Comparison of ENCODE assay signal across 8 mouse cellular contexts in genomic region chr11:103171286-103171620, GRCm38 (mm10). TPM values are rescaled to one million over a fixed set of nuclear protein-coding genes. Genes with fewer than 3 reads are reported as not detected.
DNase-seq lines count a peak whose midpoint lies in the region; ATAC-seq and TF ChIP-seq lines count a peak whose summit lies in the region.

No protein-coding gene starts in this region.

- peaks cover 46% of the 10 kb centered on the region for H3K27me3 ChIP-seq in embryonic facial prominence, embryonic 15.5 days
- H3K27me3 ChIP-seq in intestine, embryonic 16.5 days (replicated peaks; ENCODE audit: control insufficient read depth, insufficient read depth, low read length): peaks cover 24% of the 10 kb centered on the region
- peaks cover 29% of the 10 kb centered on the region for H3K27me3 ChIP-seq in neural tube, embryonic 15.5 days (replicated peaks)

- no peak for TF ChIP-seq POLR2A in lung, adult 2 months (IDR thresholded peaks at IDR 0.05; ENCODE audit: borderline replicate concordance, extremely low read depth, low read depth, low read length)

- peak overlapping the region; percentile 15 for H3K9ac ChIP-seq in embryonic facial prominence, embryonic 15.5 days
- peak overlapping the region; percentile 71 for H3K9ac ChIP-seq in intestine, embryonic 16.5 days (ENCODE audit: low read depth, low read length)
- peak overlapping the region; percentile 76 for H3K9ac ChIP-seq in neural tube, embryonic 15.5 days (replicated peaks)

- H3K4me2 ChIP-seq in embryonic facial prominence, embryonic 15.5 days (replicated peaks): peak overlapping the region; percentile 97
- H3K4me2 ChIP-seq in intestine, embryonic 16.5 days (ENCODE audit: low read depth, low read length): peak overlapping the region; percentile 99
- H3K4me2 ChIP-seq in neural tube, embryonic 15.5 days: peak overlapping the region; percentile 85

- intact Hi-C loops in left cerebral cortex, postnatal 25 days (cut with DNase I): loop anchor here (2.0 kb wide), 1 partner anchor 96 kb away; the partner anchor contains the start of gene Map3k14

- H3K4me3 ChIP-seq in lung, adult 2 months (replicated peaks; ENCODE audit: extremely low read depth, low read depth, low read length): peak overlapping the region; percentile 73
- H3K4me3 ChIP-seq in embryonic facial prominence, embryonic 15.5 days (replicated peaks): peak overlapping the region; percentile 54
- H3K4me3 ChIP-seq in intestine, embryonic 16.5 days (ENCODE audit: low read length): peak overlapping the region; percentile 64
- H3K4me3 ChIP-seq in neural tube, embryonic 15.5 days (replicated peaks): peak overlapping the region; percentile 71

- no peak overlapping the region for H3K27ac ChIP-seq in embryonic facial prominence, embryonic 15.5 days (replicated peaks)
- no peak overlapping the region for H3K27ac ChIP-seq in intestine, embryonic 16.5 days (ENCODE audit: low read length)
- H3K27ac ChIP-seq in neural tube, embryonic 15.5 days (replicated peaks): peak overlapping the region; percentile 71; the same call in 1 of the 2 replicates

- H3K36me3 ChIP-seq in embryonic facial prominence, embryonic 15.5 days: no peaks in the 10 kb centered on the region
- H3K36me3 ChIP-seq in intestine, embryonic 16.5 days (ENCODE audit: control insufficient read depth, insufficient read depth, low read length): no peaks in the 10 kb centered on the region
- H3K36me3 ChIP-seq in neural tube, embryonic 15.5 days: no peaks in the 10 kb centered on the region

- H3K4me1 ChIP-seq in lung, adult 2 months (ENCODE audit: control insufficient read depth, insufficient read depth, low read length): no peaks in the 10 kb centered on the region
- H3K4me1 ChIP-seq in embryonic facial prominence, embryonic 15.5 days: peaks cover 17% of the 10 kb centered on the region
- H3K4me1 ChIP-seq in intestine, embryonic 16.5 days (ENCODE audit: control insufficient read depth, insufficient read depth, low read length): 0 out of 2 replicates have a peak, but pooled peaks cover 2% of the 10 kb centered on the region
- H3K4me1 ChIP-seq in neural tube, embryonic 15.5 days: peaks cover 55% of the 10 kb centered on the region

- no peak for TF ChIP-seq CTCF in lung, adult 2 months (IDR thresholded peaks at IDR 0.05; ENCODE audit: insufficient read depth, low read length)

- WGBS in lung, adult 2 months: 6% methylated on average over 23 of the region's 23 CpGs
- WGBS in embryonic facial prominence, embryonic 15.5 days: under 1% methylated on average over 23 of the region's 23 CpGs
- 3% methylated on average over 23 of the region's 23 CpGs for WGBS in intestine, embryonic 16.5 days
- WGBS in neural tube, embryonic 15.5 days: 2% methylated on average over 22 of the region's 23 CpGs

- H3K9me3 ChIP-seq in embryonic facial prominence, embryonic 15.5 days (replicated peaks): no peaks in the 10 kb centered on the region
- no peaks in the 10 kb centered on the region for H3K9me3 ChIP-seq in intestine, embryonic 16.5 days (ENCODE audit: control insufficient read depth, low read length)
- no peaks in the 10 kb centered on the region for H3K9me3 ChIP-seq in neural tube, embryonic 15.5 days (replicated peaks)

- ATAC-seq in embryonic facial prominence, embryonic 15.5 days (ENCODE audit: insufficient number of reproducible peaks, low FRiP score, low TSS enrichment, low read depth): no peak
- no peak for ATAC-seq in intestine, embryonic 16.5 days
- peak; percentile 12; the same call in 1 of the 2 replicates for ATAC-seq in neural tube, embryonic 15.5 days (ENCODE audit: low FRiP score)
- no peak for ATAC-seq in megakaryocyte progenitor cell, adult 5-6 weeks (replicated peaks; ENCODE audit: poor library complexity)

- DNase-seq in lung, adult 2 months: no peak
- DNase-seq in lung, postnatal 4 days: no peak
- no peak for DNase-seq in left cerebral cortex, postnatal 25 days (ENCODE audit: low spot score in 2 of 2)
- no peak for DNase-seq in layer of hippocampus, adult 11-12 months (ENCODE audit: low spot score)

RNA-seq across cellular contexts. Expression of gene Fmnl1, which starts 0.3 kb away (rescaled TPM):
- 26.4 and 31.7 TPM in 2 replicates for polyA plus RNA-seq in lung, adult 2 months (2012; rRNA removed)
- 2.7 TPM in 2 replicates for polyA plus RNA-seq in embryonic facial prominence, embryonic 15.5 days (2015; fragmentation: Nextera tagmentation; extraction: Ambion mirVana)
- polyA plus RNA-seq in intestine, embryonic 16.5 days (2015; fragmentation: Nextera tagmentation; extraction: Ambion mirVana): 2.2 and 2.3 TPM in 2 replicates
- polyA plus RNA-seq in neural tube, embryonic 15.5 days (2015; fragmentation: Nextera tagmentation; extraction: Ambion mirVana): 8.6 and 10.8 TPM in 2 replicates
- total RNA-seq in left cerebral cortex, postnatal 25 days (2021): 100 to 1,000 TPM; 146 to 197 TPM
- total RNA-seq in megakaryocyte progenitor cell, adult 5-6 weeks (2015): 74.3 and 76.3 TPM in 2 replicates
- 17.3 and 36.5 TPM in 2 replicates for total RNA-seq in megakaryocyte progenitor cell, adult 5-6 weeks (2017)

RNA-seq across cellular contexts. Expression of gene 1700023F06Rik, which starts 37.1 kb away (rescaled TPM):
- 0.41 and 0.50 TPM in 2 replicates for polyA plus RNA-seq in lung, adult 2 months (2012; rRNA removed)
- polyA plus RNA-seq in embryonic facial prominence, embryonic 15.5 days (2015; fragmentation: Nextera tagmentation; extraction: Ambion mirVana): 1.4 and 2.0 TPM in 2 replicates
- polyA plus RNA-seq in intestine, embryonic 16.5 days (2015; fragmentation: Nextera tagmentation; extraction: Ambion mirVana): 0.57 and 0.83 TPM in 2 replicates
- polyA plus RNA-seq in neural tube, embryonic 15.5 days (2015; fragmentation: Nextera tagmentation; extraction: Ambion mirVana): 2.1 and 2.3 TPM in 2 replicates
- total RNA-seq in left cerebral cortex, postnatal 25 days (2021): 1 to 10 TPM; 1.5 to 2.4 TPM
- 0.32 TPM in 1 of 2 replicates, not detected in the other for total RNA-seq in megakaryocyte progenitor cell, adult 5-6 weeks (2015)
- not detected in 2 replicates for total RNA-seq in megakaryocyte progenitor cell, adult 5-6 weeks (2017)

RNA-seq across cellular contexts. Expression of gene Hexim2, which starts 39.0 kb away (rescaled TPM):
- polyA plus RNA-seq in lung, adult 2 months (2012; rRNA removed): 2.9 and 4.7 TPM in 2 replicates
- polyA plus RNA-seq in embryonic facial prominence, embryonic 15.5 days (2015; fragmentation: Nextera tagmentation; extraction: Ambion mirVana): 14.0 and 14.1 TPM in 2 replicates
- polyA plus RNA-seq in intestine, embryonic 16.5 days (2015; fragmentation: Nextera tagmentation; extraction: Ambion mirVana): 5.8 TPM in 2 replicates
- 28.4 and 29.0 TPM in 2 replicates for polyA plus RNA-seq in neural tube, embryonic 15.5 days (2015; fragmentation: Nextera tagmentation; extraction: Ambion mirVana)
- total RNA-seq in left cerebral cortex, postnatal 25 days (2021): 10 to 100 TPM; 11.7 to 13.6 TPM
- 1.2 and 1.8 TPM in 2 replicates for total RNA-seq in megakaryocyte progenitor cell, adult 5-6 weeks (2015)
- 3.5 and 3.9 TPM in 2 replicates for total RNA-seq in megakaryocyte progenitor cell, adult 5-6 weeks (2017)

RNA-seq across cellular contexts. Expression of gene Spata32, which starts 47.0 kb away (rescaled TPM):
- polyA plus RNA-seq in lung, adult 2 months (2012; rRNA removed): not detected in 2 replicates
- polyA plus RNA-seq in embryonic facial prominence, embryonic 15.5 days (2015; fragmentation: Nextera tagmentation; extraction: Ambion mirVana): not detected in 2 replicates
- polyA plus RNA-seq in intestine, embryonic 16.5 days (2015; fragmentation: Nextera tagmentation; extraction: Ambion mirVana): not detected in 2 replicates
- polyA plus RNA-seq in neural tube, embryonic 15.5 days (2015; fragmentation: Nextera tagmentation; extraction: Ambion mirVana): 1.00 and 1.3 TPM in 2 replicates
- 1 to 10 TPM; 1.3 to 1.4 TPM for total RNA-seq in left cerebral cortex, postnatal 25 days (2021)
- total RNA-seq in megakaryocyte progenitor cell, adult 5-6 weeks (2015): not detected in 2 replicates
- not detected in 2 replicates for total RNA-seq in megakaryocyte progenitor cell, adult 5-6 weeks (2017)

RNA-seq across cellular contexts. Expression of gene Hexim1, which starts 55.2 kb away (rescaled TPM):
- 15.2 and 16.0 TPM in 2 replicates for polyA plus RNA-seq in lung, adult 2 months (2012; rRNA removed)
- 5.9 and 6.1 TPM in 2 replicates for polyA plus RNA-seq in embryonic facial prominence, embryonic 15.5 days (2015; fragmentation: Nextera tagmentation; extraction: Ambion mirVana)
- 4.2 and 4.6 TPM in 2 replicates for polyA plus RNA-seq in intestine, embryonic 16.5 days (2015; fragmentation: Nextera tagmentation; extraction: Ambion mirVana)
- polyA plus RNA-seq in neural tube, embryonic 15.5 days (2015; fragmentation: Nextera tagmentation; extraction: Ambion mirVana): 4.3 and 4.5 TPM in 2 replicates
- 10 to 100 TPM; 46.5 to 50.8 TPM for total RNA-seq in left cerebral cortex, postnatal 25 days (2021)
- 10.7 and 13.0 TPM in 2 replicates for total RNA-seq in megakaryocyte progenitor cell, adult 5-6 weeks (2015)
- total RNA-seq in megakaryocyte progenitor cell, adult 5-6 weeks (2017): 21.2 and 27.9 TPM in 2 replicates

Comparison
In these comparisons a context has a peak if more than half of its experiments do, and no peak if none do; other contexts are left out.
1. H3K9ac ChIP-seq: peak in every context shown above with its lines; median percentile 76 in neural tube, embryonic 15.5 days; 71 in intestine, embryonic 16.5 days; 15 in embryonic facial prominence, embryonic 15.5 days.